Mouse (Mus musculus) G1E (cell line): ENCODE results near the gene Tsku.

Source experiments
- CTCF ChIP-seq: IDR thresholded peaks from 2 replicates; pipeline ENCODE4 v1.5.1; 2012; ENCODE audit warnings: low read depth, low read length, inconsistent platforms, mixed read lengths
- TAL1 ChIP-seq: conservative IDR thresholded peaks from 2 replicates; pipeline ENCODE4 v1.6.1; 2012; ENCODE audit warnings: low read depth, low read length, inconsistent platforms, mixed read lengths

GRCm38 (mm10) chr7:98315087-98315486 lies 46.0 kb downstream of the Tsku start:
- TF ChIP-seq CTCF = no peak
- TF ChIP-seq TAL1 = no peak
